Mouse (Mus musculus) kidney, postnatal 36 days (tissue): ENCODE measurements around the gene Efhc1.

Experiments used
- DNase-seq, 2 experiments: peaks; one replicate each; pipeline ENCODE4 v3.0.0; 2021 to 2022; ENCODE audit warnings: mixed read lengths in 2 of 2

The Efhc1 gene

DNA sequence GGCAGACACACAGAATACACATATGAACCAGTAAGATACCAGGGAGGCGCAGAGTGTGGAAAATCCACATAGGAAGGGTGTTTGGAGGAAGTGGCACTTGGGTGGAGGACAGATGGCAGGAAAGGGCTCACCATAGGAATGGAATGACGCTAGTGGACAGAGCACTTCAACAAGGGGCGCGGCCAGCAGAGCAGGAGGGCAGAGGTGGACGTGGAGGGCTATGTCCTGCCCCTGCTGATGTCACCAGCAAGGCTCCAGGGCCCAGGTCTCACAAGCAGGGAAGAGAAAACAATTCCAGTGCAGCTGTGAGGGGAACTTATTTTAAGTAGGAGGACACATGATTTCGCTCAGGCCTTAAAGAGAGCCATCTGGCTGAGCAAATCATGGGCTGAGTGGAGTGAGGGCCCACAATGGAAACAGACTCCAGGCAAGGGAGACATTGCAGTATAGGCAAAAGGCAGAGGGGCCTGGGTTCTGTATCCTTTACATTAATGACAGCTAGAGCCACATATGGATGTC lies 58.9 kb downstream of the Efhc1 start:
- DNase-seq = no peak

DNA sequence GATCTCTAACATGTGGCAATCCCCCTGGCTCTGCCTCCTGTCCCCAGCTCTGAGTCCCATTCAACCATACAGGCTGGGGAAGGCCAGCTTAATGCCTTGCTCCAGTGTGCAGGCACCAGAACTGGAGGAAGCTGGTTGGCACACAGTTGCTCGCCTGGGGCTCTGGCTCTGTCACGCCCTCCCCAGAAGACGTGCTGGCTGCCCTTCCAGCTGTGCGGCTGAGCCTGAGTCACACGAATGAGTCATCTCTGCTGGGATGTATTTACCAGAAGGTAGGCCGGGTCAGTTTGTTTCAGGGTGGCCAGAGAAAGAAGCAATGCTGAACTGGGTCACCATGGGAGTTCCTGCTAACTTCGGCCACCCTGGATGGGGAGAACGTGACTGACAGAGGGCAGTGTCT lies 63.0 kb downstream of the Efhc1 start:
- peak; percentile 24 to 41 for DNase-seq

DNA sequence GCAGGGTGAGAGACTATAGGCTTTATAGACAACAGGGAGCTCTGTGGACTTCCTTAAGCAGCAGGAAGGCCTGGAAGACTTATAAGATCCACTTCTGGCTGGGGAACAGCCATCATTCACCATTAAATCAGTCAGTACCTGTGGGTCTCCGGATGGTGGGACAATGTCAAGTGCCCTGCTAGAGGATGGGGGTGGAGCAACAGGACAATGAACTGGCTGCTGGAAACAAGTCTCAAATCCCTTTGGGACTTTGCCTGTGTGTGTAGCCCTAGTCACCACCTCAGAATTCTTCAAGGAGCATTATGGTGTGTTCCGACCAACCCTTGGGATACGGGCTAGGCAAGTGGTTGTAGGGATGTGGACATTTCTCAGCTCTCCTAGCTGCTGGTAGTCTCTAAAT lies 71.7 kb downstream of the Efhc1 start:
- no peak for DNase-seq

DNA sequence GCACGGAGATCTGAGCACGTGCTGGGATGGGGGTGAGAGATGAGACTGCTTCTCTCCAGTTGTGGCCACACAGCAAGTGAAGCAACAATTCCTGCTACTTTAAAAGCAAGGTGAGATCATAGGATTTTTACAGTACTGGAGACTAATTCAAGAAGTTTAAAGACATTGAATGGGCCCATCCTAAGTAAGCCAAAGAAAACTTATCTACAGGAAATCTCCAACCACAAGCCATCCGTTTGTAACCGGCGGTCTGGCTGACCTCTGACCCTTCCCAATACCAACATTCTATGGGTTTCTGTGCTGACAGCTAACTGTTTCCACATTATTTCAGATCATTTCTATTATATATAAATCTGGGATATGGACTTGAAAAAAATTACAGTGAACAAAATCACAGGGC lies 73.8 kb downstream of the Efhc1 start:
- DNase-seq = no peak

DNA sequence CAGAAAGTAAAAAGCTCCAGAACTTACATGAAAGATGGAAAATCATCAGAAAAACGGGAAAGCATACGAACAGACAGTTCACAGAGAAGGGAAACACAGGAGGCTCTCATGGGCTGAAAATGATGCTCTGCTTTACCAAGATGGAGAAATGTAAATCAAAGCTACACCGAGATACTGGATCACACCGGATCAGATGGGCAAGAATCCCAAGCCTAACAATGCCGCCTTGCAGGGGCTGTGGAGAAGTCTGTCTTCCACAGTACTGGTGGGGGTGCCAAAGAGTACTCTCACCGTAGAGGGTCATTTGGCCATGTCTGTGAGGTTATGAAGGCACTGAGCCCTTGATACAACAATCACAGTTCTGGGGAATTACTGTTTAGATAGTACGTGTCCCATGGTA lies 75.1 kb downstream of the Efhc1 start:
- DNase-seq = no peak

DNA sequence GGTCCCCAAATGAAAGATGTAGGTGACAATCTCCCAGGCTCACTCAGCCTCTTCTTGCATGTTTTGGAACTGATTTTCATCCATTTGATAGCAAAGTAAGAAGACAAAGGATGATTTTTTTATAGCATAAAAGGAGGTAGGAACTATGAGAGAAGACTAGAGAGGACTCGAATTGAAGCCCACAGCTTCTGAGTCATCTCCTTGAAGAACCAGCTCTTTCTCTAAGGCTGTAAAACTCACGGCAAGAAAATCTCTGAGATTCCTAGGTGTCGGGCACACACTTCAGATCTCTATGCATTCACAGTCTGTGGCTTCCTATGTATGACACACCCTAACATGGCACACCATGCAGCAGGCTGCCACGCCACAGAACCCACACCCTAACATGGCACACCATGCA lies 77.6 kb downstream of the Efhc1 start:
- DNase-seq = no peak

DNA sequence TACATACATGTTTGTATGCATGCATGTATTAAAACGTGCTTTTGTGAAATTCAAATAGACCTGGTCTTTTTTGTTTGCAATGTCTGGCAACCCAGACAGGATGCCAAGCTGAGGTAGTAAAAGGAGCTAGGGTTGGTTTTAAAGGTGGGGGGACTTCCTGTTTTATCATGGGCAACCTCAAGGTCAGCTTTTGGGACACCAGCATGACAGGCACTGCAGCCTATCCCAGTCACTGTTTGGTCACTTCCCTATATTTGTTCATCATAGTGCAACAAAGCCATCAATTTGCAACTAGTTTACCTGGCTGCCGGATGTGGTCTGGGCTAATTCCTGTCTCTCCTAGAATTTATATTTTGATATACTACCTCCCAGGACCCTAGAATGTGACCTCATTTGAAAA lies 80.2 kb downstream of the Efhc1 start:
- no peak for DNase-seq

DNA sequence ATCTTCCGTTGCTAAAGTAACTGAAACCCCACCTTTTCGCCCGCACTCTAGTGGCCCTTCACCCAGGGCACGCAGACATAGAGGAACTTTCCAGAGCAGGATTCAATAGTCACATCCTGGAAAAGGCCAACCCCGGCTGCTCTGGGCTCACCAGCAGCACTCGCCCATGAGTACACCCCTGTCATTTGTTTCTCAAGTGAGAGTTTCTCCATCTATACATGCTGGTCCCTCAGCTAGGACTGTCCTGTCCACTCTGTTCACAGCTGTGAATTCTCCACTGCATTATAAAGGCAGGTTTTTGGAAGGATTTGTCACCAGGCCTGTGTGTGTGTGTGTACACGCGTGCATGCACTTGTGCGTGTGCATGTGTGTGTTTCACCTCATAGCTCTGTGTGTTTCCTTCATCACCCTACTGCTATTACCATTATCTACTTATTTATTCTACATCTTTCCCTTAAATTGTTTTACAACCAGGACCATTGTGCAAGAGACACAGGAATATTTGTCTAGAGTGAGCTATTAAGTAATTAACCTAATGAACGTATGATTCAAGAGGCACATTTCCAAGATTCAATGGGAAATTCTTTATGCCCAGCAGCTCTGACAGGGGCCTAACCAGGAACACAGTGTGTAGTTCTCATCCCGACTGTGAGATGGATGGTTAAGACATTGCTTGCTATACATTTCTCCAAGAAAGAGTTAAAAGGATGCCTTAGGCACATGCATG lies 81.8 kb downstream of the Efhc1 start:
- DNase-seq = no peak

DNA sequence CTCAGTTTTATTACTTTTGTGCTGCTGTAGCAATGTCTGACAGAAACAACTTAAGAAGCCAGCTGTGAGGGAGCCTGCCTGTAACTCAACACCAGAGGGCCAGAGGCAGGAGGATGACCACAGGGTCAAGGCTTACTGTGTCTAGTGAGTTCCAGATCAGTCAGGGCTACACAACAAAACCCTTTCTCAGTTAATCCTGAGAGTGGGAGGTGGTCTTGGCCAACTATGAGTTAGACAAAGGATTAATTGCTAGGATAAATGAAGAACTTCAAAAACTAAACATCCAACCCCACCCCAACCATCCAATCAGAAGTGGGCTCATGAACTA lies 82.3 kb downstream of the Efhc1 start:
- DNase-seq = no peak

DNA sequence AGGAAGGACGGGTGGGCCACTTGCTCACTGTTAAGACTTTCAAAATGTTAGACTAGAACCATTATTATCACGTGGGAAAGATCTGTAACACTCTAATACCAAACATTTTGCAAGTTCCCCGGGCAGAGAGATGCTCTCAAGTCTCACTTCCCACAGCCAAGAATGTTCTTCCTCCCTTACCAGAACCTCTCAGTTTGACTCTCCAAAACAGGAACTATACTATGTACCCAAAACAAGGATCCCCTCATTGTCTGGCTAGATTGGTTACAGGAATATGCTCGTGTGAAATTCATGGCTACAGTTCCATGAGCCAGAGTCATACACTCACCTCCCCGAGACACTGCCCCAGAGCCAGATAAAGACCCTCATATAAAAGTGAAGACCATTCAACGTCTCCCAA lies 84.5 kb downstream of the Efhc1 start:
- no peak for DNase-seq

DNA sequence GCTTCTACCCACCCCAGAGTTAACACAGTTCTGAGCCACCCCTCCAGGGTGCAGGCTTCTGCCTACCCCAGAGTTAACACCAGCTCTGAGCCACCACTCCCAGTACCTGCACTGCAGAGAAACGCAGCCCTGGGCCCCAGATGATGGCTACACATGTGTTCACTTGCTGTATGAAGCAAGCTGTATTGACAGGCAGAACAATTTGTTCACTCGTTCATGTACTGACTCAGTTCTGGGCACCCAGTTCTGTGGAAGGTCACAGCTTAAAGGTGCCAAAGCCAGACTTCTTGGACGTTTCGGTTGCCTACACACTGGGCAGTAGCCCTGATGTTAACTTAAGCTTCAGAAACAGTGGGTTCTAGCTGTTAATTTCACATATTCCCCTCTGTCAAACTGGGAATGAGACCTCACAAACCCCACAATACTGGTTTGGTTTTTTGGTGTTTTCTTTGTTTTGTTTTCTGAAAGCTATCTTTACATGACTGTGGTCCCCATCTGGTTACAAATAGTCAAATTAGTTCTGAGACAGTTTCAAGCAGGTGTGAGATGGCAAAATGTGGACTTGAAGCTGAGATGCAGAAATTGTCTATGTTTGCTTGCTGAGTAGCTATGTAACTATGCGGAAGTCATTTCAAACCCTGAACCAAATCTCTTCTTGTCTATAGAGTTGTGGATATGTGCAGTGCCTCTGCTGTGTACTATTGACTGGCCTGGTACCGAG lies 86.6 kb downstream of the Efhc1 start:
- no peak for DNase-seq

DNA sequence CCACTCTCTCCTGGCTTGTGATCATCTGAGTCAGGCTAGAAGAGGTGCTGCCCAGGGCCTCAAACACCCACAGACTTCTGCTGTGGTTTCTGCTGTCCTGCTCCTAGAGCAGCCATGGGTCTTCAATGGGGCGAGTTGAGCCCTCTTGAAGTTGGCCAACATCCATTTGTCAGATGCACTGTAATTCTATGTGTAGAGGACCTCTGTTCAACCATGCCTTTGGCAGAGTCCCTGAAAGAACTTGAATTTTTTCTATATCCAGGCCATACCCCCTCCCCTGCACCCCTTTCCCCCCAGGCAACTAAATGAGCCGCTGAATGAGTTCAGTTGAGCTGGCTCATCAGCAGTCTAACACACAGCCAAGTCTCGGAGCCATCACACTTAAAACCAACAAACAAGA lies 88.1 kb downstream of the Efhc1 start:
- no peak for DNase-seq

DNA sequence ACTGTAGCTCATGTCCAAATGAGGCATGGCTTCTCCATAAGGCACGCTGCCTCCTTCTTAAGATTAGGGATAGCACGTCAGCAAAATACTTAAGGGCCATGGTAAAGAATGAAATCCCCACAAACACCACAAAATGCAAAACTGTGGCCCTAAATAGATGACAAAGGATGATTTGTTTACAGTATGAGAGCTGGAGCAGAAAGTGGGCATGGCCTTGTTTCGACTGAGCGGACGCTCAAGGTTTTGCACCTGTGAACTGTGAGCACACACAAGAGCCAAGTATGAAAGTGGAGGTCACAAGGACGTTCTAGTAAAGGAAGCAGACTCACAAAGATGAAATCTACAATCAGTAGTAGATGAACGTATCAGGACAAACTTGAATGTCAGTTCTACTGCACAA lies 88.7 kb downstream of the Efhc1 start:
- no peak for DNase-seq
